Mouse (Mus musculus): ENCODE results near the gene E030025P04Rik. TPM values are rescaled to one million over a fixed set of nuclear protein-coding genes. Genes with fewer than 3 reads are reported as not detected.

E030025P04Rik gene
- not detected for total RNA-seq (2021)
- long read RNA-seq, experiment 1: 0 reads
- long read RNA-seq, experiment 2: 0 reads

GRCm38 (mm10) chr11:109144236-109144635 lies at the start of gene E030025P04Rik:
Gene E030025P04Rik (minus strand): TSS chr11:109144369.
- DNase-seq (ENCODE audit: low spot score in 2 of 2): no peak

GRCm38 (mm10) chr11:109192673-109193557 lies 48.7 kb upstream of the E030025P04Rik start:
- peak; percentile 46 to 63 for DNase-seq (ENCODE audit: low spot score in 2 of 2)

DNA sequence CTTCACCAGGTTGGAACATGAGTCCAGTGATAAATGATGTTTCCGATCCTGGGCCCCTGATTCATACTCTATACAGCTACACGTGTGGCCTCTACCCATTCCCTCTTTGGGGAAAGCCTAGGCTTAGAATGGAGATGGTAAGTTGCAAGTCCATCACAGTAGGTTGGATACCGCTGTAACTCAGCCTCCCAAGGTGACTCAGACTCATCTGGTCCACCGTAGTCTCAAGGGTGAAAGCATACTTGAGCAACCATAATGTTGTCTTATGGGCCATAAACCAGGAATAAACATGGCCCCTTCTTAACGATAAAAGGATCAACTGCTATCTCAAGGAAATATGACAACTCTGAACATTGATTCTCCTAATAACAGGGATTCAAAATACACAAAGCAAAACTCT lies 44.1 kb upstream of the E030025P04Rik start:
- DNase-seq (ENCODE audit: low spot score in 2 of 2): no peak

GRCm38 (mm10) chr11:109187631-109188184 lies 43.5 kb upstream of the E030025P04Rik start:
- DNase-seq (ENCODE audit: low spot score in 2 of 2): no peak

GRCm38 (mm10) chr11:109181118-109181517 lies 36.9 kb upstream of the E030025P04Rik start:
- no peak for DNase-seq (ENCODE audit: low spot score in 2 of 2)

DNA sequence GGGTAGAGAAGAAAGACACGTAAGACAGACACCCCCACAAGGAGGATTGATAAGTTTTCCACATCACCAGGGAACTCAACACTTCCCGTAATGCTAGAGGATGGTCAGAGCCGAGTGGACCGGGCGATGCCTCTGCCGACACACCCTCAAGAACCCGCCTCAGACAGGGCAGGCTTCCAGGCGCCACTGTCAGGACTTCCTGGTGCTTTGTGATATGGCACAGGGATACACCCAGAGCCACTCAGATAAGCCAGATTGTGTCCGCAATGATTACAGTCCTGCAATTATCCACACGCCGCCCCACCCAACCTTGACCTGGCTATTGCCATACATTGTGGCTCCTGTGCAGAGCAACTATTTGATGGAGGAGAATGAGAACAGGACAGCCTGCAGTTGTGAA lies 36.1 kb upstream of the E030025P04Rik start:
- no peak for DNase-seq (ENCODE audit: low spot score in 2 of 2)

- DNase-seq (ENCODE audit: low spot score in 2 of 2): no peak
Observed at GRCm38 (mm10) chr11:109178788-109179518, 34.8 kb upstream of the E030025P04Rik start.

GRCm38 (mm10) chr11:109175376-109175969 lies 31.3 kb upstream of the E030025P04Rik start:
- no peak for DNase-seq (ENCODE audit: low spot score in 2 of 2)

DNA sequence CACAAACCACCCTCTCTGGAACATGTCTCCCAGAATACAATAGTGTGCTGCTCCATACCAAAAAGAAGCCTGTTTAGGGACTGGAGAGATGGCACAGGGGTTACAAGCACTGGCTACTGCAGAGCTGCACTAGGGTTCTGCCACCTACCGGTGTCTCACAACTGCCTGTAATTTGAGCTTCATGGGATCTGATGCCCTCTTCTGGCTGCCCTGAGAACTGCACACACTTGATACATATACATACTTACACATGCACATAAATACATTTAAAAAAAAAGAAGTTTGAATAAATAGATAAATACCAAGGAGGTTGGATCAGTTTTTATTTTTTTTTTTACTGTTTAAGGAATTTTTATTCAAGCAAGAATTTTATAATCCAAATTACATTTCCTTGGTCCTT lies 28.1 kb upstream of the E030025P04Rik start:
- DNase-seq (ENCODE audit: low spot score in 2 of 2): no peak

DNA sequence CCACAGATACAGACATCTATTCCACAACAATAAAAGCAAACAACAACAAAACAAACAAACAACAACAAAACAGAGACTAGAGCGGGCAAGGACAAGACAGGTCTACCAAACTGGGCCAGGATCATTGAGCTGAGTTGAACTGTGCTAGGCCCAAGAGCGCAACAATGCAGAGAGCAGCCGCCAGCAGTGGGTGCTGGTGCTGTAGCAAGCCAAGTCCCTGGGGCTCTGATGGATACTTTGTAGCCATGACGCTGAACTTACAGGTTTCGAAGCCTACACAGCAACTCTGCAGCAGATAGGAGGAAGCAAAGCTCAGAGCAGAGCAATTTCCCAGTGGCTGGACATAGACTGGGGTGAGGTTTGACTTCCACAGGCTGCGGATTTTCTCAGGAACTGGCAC lies 26.6 kb upstream of the E030025P04Rik start:
- DNase-seq (ENCODE audit: low spot score in 2 of 2): no peak

DNA sequence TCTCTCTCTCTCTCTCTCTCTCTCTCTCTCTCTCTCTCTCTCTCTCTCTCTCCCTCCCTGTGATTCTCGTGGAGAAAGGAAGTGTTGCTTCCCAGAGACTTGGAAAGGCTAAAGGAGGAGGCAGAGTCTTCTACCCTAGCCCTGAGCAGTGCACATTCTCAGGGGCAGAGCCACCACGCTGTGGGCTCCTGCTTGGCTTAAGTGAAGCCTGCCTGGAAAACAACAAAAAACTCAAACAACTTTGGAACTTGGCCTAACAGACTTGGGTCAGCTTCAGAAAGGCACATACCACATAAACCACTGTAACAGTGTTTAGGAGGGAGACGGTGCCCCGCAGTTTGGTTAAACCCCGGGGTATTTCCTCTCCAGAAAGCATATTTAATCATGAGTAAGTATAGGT lies 13.5 kb upstream of the E030025P04Rik start:
- DNase-seq (ENCODE audit: low spot score in 2 of 2): no peak

GRCm38 (mm10) chr11:109144890-109145341 lies 747 bp upstream of the E030025P04Rik start:
- no peak for DNase-seq (ENCODE audit: low spot score in 2 of 2)

- peak in 1 of 2 experiments; percentile 7 for DNase-seq (ENCODE audit: low spot score in 2 of 2)
Observed at GRCm38 (mm10) chr11:109126482-109126881, 17.7 kb downstream of the E030025P04Rik start.

- DNase-seq (ENCODE audit: low spot score in 2 of 2): no peak
Observed at GRCm38 (mm10) chr11:109125451-109125850, 18.7 kb downstream of the E030025P04Rik start.

- no peak for DNase-seq (ENCODE audit: low spot score in 2 of 2)
Observed at GRCm38 (mm10) chr11:109124284-109124683, 19.9 kb downstream of the E030025P04Rik start.

GRCm38 (mm10) chr11:109109826-109110346 lies 34.3 kb downstream of the E030025P04Rik start:
- no peak for DNase-seq (ENCODE audit: low spot score in 2 of 2)

DNA sequence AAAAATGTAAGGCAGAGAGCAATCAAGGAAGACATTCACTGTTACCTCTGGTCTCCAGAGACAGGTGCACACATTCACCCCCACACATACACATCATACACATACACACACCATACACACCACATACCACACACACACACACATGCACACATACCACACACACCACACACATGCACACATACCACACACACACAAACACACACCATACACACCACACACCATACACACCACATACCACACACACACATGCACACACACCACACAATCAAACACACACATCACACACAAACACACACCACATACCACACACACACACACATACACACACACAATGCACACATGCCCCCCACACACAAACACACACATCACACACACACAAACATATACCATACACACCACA lies 35.1 kb downstream of the E030025P04Rik start:
- DNase-seq (ENCODE audit: low spot score in 2 of 2): no peak

DNA sequence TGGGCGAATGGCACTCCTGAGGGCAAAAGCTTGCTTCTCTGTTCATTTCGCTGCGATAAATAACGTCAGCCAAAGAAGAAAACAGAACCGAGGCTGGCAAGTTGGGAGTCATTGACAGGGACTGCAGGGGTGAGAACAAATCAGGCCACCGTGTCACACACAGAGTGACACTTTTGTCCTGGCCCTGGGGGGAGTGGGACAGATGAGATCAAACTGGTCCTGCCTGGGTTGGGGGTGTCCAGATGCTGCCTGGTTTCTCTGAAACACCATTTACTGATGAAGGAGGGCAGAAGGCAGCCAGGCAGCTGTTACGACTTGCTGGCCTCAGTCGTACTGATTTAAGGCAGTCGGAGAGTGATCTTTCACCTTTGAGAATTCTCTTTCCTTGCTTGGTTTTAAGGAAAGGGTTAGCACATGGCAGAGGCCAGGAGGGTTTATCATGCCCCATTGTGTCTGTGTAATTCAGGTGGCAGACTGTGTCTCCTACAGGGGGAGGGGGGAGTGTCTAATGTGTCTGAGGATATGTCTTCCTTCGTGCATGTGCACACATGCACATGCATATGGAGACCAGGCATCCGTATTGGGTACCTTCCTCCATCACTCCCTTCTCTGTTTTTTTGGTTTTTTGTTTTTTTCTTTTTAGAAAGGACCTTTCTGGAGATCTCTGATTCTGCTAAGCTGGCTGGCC lies 36.5 kb downstream of the E030025P04Rik start:
- DNase-seq (ENCODE audit: low spot score in 2 of 2): no peak

DNA sequence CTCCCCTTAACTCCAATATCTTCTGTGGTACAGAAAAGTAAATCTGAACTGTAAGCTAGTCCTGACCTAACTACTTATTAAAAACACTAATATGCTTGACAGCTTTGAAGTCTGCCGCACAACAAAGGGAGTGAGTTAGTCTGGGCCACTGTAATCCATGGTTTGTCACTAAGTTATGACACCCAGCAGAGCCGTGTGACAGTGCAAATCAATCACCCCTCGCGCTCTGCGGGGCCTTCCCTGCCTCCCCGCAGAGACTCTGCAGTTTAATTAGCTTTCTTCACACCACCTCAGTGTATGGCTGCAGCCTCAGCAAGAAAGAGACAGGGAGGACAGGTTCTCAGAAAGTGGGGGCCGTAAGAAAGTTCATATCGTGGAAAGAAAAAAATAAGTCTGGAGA lies 37.4 kb downstream of the E030025P04Rik start:
- no peak for DNase-seq (ENCODE audit: low spot score in 2 of 2)

- no peak for DNase-seq (ENCODE audit: low spot score in 2 of 2)
Observed at GRCm38 (mm10) chr11:109106181-109106580, 38.0 kb downstream of the E030025P04Rik start.
